Mouse (Mus musculus) brain, embryonic 18.5 days (tissue): ENCODE data around the gene Vps50.
"Not testable (repeated sequence)": the region's sequence is repeated elsewhere in the genome, so short reads cannot be mapped to it uniquely, and the experiment has no call there.

Experiments used
- DNase-seq: peaks from one replicate; pipeline ENCODE4 v3.0.0-alpha.2; 2012; ENCODE audit warnings: low read depth, low spot score

Vps50 gene

DNA sequence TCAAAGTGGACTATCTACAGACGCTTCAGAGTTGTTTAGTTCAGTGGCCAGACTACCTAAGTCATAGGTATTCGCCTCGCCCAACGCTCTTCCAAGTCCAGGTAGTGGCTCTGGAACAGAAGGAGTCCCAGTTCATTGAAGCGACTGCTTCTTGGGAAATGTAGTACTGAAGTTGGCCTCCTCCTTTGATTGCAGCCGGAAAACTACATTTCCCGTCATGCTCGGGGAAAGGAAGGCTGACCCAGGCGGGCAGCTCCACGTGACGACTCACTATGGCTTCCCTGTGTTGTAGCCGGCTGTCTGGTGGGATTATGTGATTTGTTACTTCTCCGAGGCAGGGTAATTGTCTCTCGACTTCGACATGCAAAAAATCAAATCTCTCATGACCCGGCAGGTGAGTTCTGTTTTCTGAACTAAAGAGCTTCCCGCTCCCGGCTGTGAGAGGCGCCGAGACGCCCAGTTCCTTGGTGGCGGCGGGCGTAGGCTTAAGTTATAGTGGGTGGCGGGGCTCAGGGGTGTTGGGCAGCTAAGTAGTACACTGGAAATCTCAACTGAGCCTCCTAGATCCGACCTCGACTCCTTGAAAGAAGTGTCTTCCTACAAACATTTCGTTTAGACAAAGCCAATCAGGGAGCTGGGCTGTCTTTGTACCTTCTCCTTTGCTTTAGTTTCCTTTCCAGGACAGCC lies at the start of gene Vps50, which contains the start of gene Hepacam2:
TSS of gene Vps50 (plus strand) at position 221 of the 687 bp plus-strand sequence.
TSS of gene Hepacam2 (minus strand) at position 137 of the 687 bp plus-strand sequence.
- peak; percentile 92 for DNase-seq

DNA sequence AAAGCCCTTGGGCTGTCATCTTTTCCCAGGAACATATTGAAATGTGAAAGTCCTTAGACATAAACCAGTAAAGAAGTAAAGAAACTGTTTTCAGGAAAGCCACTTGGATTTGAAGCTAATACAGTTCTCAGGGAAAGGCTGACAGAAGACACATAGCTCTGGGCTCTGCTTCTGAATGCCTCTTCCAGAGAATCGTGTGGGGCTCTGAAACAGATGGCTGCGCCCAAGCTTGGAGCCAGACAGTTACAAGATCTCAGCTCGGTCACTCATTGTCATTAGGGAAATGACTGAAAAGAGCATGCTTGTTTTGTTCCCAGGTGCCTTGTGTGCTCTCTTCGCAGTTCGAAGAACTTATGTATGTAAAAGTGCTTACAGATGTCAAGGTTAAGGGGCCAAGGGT lies 43.8 kb upstream of the Vps50 start:
- DNase-seq = no peak

DNA sequence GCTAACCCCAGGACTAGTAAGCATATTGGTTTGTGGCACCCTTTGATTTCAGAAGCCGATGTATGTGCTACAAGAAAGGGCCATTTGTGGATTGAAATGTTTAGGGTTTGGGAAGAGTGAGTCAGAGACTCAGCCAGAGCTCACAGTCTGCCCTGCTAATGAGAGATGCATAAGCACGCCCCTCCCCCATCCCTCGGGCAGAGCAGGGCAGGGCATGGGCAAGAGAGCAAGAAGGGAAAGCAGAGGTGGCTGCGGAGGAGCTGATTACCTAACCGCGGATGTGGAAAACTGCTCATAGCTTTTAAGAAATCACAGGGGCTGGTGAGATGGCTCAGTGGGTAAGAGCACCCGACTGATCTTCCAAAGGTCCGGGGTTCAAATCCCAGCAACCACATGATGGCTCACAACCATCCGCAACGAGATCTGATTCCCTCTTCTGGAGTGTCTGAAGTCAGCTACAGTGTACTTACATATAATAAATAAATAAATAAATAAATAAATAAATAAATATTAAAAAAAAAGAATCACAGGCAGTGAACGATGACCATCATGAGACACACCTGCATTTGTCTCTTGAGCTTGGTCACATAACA lies 42.1 kb upstream of the Vps50 start:
- DNase-seq = no peak

DNA sequence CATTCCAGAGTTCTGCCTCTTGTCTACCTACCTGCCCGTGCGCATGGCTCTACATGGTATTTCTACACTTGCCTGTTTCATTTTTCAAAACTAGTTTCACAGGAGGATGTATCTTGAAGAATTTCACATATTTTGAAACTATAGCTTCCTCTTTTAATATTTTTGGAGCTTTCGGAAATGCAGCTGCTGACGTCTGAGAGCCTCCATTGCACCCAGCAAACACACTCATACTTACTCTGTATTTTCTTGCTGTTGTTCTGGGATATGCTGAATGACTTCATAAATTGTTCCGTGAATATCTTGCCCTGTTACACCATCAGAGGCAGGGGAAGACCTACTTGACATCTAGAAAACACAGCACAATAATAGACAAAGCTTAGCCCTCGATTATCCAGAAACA lies 35.2 kb upstream of the Vps50 start:
- DNase-seq = no peak

DNA sequence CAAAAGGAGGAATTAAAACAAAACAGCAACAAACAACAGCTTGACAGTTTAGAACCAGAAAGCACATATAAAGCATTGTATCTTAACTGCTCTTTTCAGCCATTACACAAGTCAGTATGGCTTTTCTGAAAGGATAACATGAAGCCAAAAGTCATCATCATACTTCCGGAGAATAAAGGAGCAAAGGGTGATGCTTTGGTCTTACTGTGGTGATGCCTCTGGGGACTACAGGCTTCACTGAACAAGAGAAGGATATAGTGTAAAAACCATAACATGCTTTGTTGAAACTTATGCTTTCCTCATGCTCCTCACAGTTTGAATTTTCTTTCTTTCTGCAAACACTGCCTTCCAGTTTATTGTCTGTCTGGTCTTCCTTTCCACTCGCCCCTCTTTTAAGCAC lies 34.6 kb upstream of the Vps50 start:
- DNase-seq = no peak

DNA sequence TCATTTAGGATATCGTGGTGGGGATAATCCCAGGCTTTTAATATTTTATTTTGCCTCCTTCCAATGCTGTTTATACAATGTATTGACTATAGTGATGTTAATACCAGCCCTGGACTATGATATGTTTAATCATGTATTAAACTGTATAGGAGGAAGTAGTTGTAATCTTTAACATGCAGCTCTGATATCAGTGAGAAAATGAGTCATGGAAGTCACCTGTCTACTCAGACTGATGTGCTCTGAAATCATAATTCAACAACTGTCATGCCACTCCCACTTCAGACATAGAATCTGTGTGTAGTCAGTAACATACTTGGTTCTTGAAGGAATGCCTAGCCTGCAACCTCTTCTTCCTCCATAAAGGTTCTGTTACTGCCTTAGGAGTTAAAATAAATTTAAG lies 29.6 kb upstream of the Vps50 start:
- no peak for DNase-seq

DNA sequence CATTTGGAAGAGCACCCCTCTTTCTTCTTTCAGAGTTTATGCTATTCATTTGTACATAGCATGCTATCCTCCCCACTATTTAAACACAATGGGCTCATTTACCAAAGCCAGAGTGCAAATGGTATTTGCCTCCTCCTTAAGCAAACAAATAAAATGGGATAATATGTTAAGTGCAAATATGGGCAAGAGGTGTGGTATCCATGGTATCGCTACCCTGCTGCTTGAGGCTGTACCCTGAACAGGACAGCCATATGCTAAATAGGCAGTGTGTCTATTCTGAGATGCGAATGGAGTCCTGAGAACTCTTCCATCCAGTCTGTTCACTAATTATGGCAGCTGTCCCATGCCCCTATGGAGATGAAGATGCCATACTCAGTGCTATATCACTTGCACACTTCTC lies 27.5 kb upstream of the Vps50 start:
- no peak for DNase-seq

DNA sequence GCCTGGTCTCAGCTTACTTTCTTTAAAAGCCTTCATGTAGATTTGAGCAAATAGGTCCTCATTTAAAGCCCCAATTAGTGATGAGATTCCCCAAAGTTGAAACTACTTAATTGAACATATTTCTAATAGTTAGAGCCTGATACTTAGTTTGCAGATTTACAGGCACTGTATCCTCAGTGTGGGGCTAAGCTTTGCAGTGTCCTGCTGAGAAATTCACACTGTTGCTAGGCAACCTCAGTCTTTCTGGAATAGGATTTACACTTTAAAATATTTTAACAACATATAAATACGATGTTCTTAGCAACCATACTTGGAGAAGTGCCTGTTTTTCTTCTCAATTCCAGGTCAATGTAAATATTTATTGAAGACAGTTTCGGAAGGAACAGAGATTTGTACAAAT lies 21.9 kb upstream of the Vps50 start:
- DNase-seq = no peak

DNA sequence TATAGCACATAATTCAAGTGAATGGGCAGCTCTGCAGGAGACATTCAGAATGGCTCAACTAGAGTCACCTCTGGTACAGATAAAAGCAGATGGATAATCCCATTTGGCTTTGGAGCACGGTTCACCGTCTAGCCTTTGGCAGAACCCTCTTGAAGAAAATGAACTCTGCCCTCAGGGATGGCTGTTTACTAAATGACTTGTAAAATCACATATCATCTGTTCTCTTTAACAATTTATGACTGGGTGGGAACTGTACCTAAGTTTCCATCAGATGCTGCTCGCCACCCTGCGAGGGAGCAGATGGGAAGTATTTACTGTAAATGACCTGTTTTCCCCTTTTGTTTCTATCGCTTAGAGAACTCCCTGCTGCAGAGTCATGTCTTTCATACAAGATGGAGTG lies 18.3 kb upstream of the Vps50 start:
- no peak for DNase-seq

DNA sequence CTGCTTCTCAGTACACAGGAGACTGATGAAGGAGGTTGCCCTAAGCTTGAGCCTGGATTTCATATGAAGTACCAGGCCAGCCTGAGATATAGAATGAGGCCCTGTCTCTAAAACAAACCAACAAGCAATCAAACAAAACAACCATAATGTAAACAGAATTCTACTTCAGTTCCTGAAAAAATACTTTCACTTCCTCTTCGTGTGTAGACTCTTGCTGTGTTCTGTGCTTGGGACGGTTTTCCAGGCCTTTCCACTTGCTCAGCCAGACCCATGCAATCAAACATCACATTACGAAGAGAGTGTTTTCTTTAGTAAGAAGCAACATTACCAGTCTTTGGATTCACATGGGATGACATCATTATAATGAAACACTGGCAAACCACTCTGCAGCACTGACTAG lies 16.5 kb upstream of the Vps50 start:
- DNase-seq = no peak

DNA sequence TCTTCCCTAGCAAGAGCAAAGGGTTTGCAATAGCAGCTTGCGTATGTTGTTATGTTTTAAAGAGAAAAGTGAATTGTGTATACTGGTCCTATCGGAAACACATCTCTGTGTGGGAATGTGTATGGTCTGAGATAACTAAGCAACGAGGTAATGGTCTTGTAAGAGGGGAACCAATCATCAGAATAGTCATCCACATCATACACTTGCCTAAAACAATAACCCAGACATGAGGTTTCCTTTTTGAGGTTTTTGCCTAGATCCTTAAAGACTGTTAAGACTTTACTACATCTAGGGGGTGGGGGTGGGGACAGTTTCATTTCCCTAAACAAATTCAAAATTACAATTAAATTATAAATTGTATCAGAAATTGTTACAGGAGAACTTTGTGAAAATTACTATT lies 13.0 kb upstream of the Vps50 start:
- no peak for DNase-seq

DNA sequence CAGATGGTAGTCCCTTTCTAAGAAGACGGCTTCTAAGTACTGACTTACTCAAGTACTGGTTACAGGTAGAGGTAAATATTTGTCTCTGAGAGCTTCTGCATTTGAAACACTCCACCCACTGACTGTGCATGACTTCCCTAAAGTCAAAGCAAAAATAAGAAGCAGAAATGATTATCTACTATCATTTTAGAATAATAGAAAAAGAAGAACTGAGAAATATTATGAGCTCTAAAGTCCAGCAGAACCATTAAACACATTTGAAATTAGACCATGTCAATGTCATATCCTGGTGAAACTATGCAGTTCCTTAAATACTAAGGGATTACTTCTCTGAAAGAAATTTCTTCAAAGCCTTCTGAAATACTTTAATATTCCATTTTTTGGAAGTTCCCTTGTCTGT lies 10.8 kb upstream of the Vps50 start:
- DNase-seq = no peak

DNA sequence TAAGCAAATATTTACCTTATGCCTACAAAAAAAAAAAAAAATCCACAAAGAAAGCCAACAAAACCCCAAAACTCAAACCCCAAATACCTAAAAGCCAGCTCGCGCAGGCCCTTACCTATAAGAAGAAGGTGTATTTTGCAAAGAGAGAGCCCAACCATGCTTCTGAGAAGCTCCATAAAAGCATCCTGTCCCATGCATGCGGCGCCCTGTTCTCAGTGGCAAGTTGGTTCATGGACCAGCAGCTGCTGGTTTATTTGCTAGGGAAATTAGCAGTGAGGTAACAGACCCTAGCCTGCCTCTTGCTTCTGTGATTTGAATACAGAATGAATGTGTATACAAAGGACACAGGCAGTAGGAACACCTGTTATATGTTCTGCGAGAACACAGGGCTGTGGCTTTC lies 3.9 kb upstream of the Vps50 start:
- DNase-seq = no peak

DNA sequence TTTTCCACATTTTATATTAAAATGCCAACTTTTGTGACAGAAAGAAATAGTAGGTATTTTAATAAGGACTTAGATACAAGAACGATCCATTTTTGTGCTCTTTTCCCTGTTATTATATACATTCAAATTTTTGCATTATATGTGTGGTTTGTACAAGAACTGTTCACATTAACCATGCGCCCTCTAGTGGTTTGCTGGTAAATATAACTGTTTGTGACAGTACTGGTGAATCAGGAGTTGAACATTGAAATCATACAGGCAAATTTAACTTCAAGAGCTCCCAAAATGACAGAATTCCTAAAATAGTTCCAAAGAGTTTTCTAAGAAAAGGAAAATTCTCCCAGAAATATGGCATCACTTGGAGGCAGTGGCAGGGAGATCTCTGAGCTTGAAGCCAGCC lies 2.0 kb upstream of the Vps50 start:
- no peak for DNase-seq

DNA sequence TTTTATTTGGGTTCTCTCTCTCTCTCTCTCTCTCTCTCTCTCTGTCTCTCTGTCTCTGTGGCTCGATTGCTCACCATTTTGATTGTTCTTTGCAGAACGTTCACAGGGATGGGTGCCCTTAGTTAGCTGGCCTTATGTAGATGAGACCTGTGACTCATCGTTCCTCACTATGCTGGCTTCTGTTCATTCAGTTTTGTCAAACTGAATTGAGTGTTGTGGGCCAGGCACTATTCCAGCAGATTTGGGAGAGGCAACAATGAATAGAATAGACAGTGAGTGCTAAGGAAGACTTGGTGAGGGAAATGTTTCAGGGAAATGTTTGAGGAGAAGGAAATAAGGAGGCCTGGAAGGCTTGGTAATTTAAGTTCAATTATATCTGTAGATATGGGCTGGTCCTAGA lies 2.1 kb downstream of the Vps50 start:
- no peak for DNase-seq

DNA sequence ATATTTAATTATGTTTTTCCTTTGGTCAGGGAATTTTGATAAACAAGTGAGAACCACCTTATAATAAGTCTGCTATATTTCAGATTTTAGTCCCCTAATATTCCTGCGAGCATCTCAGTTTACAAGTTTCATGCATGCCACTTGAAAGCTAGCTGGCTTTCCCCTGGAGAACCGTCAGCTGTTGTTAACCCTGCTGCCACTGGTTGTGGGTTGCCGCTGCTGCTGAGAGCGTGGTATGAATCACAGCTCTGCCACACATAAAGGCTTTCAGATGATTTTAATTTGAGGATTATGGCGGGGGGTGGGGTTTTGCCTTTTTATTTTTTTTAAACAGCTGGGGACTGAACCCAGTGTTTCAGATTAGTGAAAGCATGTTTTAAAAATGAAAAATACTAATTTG lies 7.1 kb downstream of the Vps50 start:
- no peak for DNase-seq

DNA sequence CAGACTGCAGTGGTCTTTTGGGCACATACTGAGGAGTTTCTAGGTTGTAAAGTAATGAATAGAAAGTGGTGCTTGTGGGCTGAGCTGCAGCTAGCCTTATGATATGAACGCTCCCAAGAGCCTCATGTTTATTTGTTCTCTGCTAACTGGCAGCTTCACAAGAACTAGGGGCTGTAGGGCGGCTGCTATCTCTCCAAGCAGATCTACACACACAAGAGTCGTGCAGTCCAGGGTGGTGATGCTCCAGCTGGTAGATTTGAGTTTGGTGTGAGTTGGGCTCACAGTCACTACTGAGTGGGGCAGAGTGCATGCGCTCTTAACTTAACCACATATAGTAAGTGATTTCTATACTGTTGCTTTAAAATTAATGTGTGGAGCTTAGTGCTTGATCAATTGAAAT lies 8.9 kb downstream of the Vps50 start:
- no peak for DNase-seq

DNA sequence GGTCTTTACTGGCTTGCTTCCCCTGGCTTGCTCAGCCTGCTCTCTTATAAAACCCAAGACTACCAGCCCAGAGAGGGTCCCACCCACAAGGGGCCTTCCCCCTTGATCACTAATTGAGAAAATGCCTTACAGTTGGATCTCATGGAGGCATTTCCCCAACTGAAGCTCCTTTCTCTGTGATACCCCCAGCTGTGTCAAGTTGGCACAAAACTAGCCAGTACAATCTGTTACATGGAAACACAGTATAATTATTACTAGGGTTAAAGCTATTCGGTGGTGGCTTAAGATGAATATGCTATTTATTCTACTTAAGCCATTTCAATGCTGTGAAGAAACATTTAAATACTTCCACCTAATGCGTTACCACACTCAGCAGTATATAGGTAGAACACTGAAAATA lies 10.0 kb downstream of the Vps50 start:
- DNase-seq = not testable (repeated sequence)

DNA sequence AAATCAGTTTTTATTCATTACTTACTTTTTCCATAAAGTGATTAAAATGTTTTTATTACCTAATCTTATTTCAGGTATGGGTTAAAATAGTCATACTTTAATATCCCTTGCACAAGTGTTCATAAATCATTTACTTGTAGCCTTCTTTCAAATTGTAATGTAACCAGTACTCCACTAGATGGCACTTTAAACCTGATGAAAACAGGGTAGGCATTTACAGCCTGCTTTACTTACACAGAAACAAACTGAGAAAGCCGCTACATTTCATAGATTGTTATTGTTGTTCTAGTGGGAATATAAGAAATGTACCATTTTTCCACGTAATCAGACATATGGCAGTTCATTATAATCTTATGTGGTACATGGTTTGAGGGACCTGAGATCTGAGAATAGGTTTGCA lies 11.6 kb downstream of the Vps50 start:
- no peak for DNase-seq

DNA sequence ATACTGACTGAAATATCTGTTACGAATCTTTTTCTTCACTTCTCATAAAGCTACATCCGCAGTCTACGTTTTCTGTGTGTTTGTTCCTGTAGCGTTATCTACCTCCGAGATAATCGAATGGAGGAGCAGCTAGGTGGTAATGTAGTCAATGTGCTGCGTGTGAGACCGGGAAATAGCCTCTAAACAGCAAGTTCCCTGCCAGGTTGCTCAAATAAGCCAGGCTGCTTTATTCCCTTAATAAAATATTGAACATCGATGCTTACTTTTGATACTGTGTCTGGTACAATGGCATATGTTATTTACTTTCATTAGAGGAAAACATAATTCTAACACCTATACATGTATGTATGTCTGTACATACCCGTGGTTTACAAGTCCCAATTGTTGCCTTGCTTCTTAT lies 12.9 kb downstream of the Vps50 start:
- no peak for DNase-seq

DNA sequence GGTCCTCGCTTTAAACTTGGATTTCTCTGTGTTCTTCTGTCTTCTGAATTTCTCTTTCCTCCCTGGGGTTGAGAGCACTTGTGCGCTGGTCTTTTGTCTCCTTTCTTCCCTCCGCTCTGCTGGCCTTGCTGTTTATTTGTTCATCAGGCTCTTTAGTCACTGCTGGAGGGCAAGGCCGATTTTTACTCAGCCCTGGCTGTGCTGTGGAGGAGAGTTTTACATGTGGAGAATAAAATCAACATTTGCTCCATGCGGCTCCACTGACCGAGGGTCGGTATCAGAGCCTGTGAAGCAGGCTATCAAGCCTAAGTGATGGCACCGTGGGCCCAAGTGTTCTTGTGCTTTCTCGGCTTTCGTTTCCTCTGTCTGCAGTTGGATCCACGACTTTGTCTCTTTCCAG lies 13.4 kb downstream of the Vps50 start:
- no peak for DNase-seq

DNA sequence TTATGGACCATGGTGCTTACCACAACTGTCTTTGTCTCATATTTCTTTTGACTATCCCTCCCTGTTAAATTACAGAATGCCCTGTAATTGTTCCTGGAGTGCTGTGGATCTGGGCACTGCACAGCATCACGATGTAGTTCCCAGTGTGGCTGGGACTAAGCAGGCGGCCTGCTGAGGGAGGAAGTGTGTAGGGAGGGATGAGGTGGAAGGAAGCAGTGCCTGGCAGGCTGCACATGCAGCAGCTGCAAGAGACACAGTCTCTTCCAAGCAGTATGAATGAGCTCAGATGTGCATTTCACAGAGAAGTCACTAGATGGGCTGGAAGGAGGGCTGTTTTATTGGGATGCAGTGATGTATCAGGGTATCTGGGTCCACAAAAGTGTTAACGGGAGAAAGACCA lies 14.4 kb downstream of the Vps50 start:
- no peak for DNase-seq

DNA sequence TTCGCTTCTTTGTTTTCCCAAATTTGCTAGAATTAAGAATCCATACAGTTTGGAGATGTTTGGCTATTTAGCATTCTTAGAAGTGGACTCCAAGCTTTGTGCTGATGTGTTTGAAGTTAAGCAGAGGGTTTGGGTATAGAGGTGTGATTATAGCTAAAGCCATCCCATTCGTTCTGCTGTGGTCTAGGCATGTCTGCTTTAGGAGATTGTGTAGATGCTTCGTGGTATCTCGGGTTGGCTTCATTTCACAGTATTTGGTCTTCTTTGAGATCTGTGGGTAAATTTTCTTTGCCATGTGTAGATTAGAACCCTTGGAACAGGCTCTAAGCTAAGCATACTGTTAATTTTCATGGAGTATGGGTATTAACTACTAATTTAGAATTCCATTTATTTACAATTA lies 30.0 kb downstream of the Vps50 start:
- DNase-seq = no peak

DNA sequence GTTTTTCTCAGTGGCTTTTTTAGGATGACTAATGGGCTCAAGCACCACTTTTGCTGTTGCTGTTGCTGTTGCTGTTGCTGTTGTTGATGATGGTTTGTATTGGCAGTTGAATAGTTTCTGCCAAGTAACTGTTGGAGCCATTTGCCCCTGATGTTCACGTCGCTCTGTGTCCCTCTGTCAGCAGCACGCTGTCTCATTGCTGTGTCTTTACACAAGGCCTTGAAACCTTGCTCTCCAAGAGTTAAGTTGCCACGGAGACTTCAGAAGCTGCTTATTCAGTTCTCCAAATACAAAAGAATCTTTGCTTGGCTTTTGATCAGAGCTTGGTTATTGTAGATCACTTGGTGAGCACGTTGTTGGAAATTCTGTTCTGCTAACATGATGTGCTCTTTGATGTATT lies 33.3 kb downstream of the Vps50 start:
- no peak for DNase-seq
